Mouse (Mus musculus) T-helper 17 cell (primary cell): Measurements from ENCODE around the gene Idh3g.
"Not testable (repeated sequence)": the region's sequence is repeated elsewhere in the genome, so short reads cannot be mapped to it uniquely, and the experiment has no call there.

Source experiments
- in situ Hi-C, 2 experiments: fragments of 300-600 bp; cut with MboI, MseI; formaldehyde crosslinking; loops; 1 replicate in 1 of 2; 2 replicates in 1 of 2; pipeline ENCODE4 v1.15.1; 2025; ENCODE audit warnings: high pct_unique_total_duplicates in 2 of 2

Gene Idh3g

GRCm38 (mm10) chrX:73758611-73759290 lies 27.9 kb downstream of the Idh3g start:
- in situ Hi-C loops = no loop called here

GRCm38 (mm10) chrX:73756334-73757140 lies 30.2 kb downstream of the Idh3g start, which contains the start of gene Plxnb3:
Gene Plxnb3, plus strand, starts transcription at chrX:73757090.
- in situ Hi-C loops = no loop called here

- in situ Hi-C loops = no loop called here
Observed at GRCm38 (mm10) chrX:73748977-73749376, 37.7 kb downstream of the Idh3g start.

- in situ Hi-C loops = no loop called here
Observed at GRCm38 (mm10) chrX:73744774-73745481, 41.8 kb downstream of the Idh3g start.

GRCm38 (mm10) chrX:73739841-73740240 lies 46.9 kb downstream of the Idh3g start:
- in situ Hi-C loops = not testable (repeated sequence)

GRCm38 (mm10) chrX:73739151-73739550 lies 47.5 kb downstream of the Idh3g start:
- in situ Hi-C loops = no loop called here

GRCm38 (mm10) chrX:73738155-73738554 lies 48.5 kb downstream of the Idh3g start:
- in situ Hi-C loops = no loop called here

- in situ Hi-C loops = no loop called here
Observed at GRCm38 (mm10) chrX:73730908-73731307, 55.8 kb downstream of the Idh3g start.
